Mouse (Mus musculus): ENCODE results near the gene Zfr. TPM values are rescaled to one million over a fixed set of nuclear protein-coding genes. Genes with fewer than 3 reads are reported as not detected.
A peak's percentile ranks its signal among the peaks of the same experiment; 100 is the strongest.

The Zfr gene
- polyA plus RNA-seq, 2 experiments = 91.6 to 160 TPM

DNA sequence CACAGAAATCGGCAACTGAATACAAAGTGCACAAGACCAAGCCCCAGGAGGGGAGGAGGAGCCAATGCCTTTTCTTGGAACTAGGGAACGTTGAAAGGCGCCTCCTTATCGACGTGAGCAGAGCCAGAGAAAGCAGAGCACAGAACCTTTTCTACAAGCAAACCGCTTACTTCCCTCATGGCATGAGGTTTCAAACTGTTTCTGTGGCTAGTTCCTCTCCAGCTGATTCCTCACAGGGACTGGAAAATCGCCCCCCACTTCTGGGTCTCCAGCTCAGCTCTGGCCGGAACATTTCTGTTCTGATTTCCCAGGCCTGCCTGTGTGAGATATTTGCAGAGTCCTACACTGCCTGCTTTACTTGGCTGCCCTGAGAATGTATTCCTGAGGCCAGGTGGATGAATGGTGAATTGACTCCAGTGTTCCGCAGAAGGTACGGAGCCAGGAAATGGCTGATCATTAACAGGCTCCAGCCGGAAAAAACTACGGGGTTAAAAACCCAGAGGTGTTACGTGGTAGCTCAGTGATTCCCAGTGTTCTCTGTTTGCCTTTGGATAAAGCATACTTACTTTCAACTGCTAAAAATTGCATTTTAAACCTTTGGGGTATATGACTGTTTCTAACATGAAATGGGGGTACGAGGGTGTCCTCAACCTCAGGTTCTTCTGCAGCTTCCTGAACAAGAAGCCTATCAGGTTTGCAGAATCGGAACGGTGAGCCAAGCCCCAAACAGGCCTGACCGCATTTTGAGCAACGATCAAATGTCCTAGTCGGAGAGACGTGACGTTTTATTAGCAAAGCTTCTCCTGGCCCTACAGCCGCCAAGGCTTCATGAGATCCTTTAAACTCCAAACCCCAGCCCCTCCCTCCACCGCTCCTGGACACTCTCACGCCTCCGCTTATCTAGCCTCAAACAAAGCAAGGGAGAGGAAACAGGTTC, 76.5 kb downstream of the Zfr start:
- no peak overlapping the region for H3K4me3 ChIP-seq (replicated peaks; ENCODE audit: low read length)
- 25% methylated on average over 25 of the region's 25 CpGs for WGBS
- H3K9ac ChIP-seq (ENCODE audit: low read depth, low read length, severe bottlenecking) = no peak overlapping the region; the same call in 1 of the 2 replicates
- peak; percentile 75 for DNase-seq (ENCODE audit: low spot score)
- peaks cover 28% of the 10 kb centered on the region for H3K4me1 ChIP-seq (ENCODE audit: control insufficient read depth, insufficient read depth, low read length)
- no peaks in the 10 kb centered on the region for H3K9me3 ChIP-seq (ENCODE audit: control insufficient read depth, low read length)
- H3K36me3 ChIP-seq (ENCODE audit: control insufficient read depth, insufficient read depth, low read length) = peaks cover 7% of the 10 kb centered on the region; the same call in 1 of the 2 replicates
- H3K4me2 ChIP-seq (replicated peaks; ENCODE audit: low read depth, low read length, severe bottlenecking) = peak overlapping the region; percentile 28
- H3K27ac ChIP-seq (replicated peaks; ENCODE audit: low read depth, low read length) = peak overlapping the region; percentile 84
- ATAC-seq (ENCODE audit: low FRiP score, low read depth) = peak; percentile 82
- no peaks in the 10 kb centered on the region for H3K27me3 ChIP-seq (ENCODE audit: control insufficient read depth, insufficient read depth, low read length)
- no peak for TF ChIP-seq POLR2A (IDR thresholded peaks at IDR 0.05; ENCODE audit: borderline replicate concordance, extremely low read depth, insufficient read depth, insufficient read length)

DNA sequence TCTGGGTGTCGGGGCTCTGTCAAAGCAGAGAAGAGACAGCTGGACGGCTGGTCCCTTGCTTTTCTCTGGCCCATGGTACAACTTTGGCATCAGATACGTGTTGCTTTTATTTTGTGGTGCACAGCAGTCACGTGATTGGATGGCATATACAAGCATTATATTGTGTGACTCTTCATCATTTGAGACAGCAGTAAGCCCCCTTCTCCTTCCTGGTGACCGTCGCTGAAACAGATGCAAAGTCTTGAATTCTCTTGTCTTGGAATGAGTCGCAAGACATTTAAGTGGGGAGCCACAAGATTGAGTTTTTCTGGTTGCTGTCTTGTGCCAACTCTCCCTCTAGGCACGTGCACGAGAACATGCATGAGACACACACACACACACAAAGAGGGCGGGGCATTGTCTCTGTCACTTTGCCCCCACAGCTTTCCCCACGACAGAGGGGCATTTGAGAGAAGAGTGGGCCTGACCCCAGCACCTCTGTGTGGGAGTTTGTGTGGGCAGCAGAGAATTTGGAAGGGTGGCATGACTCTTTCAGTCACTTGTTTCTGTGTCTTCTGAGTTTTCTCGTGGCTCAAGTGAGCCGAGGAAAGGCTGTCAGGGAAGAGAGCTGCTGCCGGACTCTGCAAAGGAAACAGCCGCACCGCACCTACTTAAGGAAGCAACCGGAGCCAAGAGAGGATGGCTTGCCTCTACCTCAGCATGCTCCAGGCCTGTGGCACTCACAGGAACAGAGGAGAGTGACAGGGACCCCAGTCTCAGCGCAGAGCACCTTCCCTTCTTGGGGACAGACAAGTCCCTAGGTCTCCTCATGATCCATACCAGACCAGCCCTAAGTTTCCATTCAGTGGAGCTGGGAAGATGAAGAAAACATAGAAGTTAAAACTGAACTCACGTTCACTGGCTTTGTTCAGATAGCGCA, 77.4 kb downstream of the Zfr start:
- DNase-seq (ENCODE audit: low spot score) = no peak
- Histone ChIP-seq H3K9me3 (ENCODE audit: control insufficient read depth, low read length) (no peaks in the 10 kb centered on the region), H3K27me3 (ENCODE audit: control insufficient read depth, insufficient read depth, low read length) (no peaks in the 10 kb centered on the region), H3K36me3 (ENCODE audit: control insufficient read depth, insufficient read depth, low read length) (peaks cover 5% of the 10 kb centered on the region; the same call in 1 of the 2 replicates), H3K4me2 (replicated peaks; ENCODE audit: low read depth, low read length, severe bottlenecking) (peak overlapping the region; percentile 28), H3K9ac (ENCODE audit: low read depth, low read length, severe bottlenecking) (no peak overlapping the region; the same call in 1 of the 2 replicates), H3K4me1 (ENCODE audit: control insufficient read depth, insufficient read depth, low read length) (peaks cover 28% of the 10 kb centered on the region), H3K4me3 (replicated peaks; ENCODE audit: low read length) (no peak overlapping the region), H3K27ac (replicated peaks; ENCODE audit: low read depth, low read length) (peak overlapping the region; percentile 84)
- ATAC-seq (ENCODE audit: low FRiP score, low read depth) = no peak
- WGBS = 70% methylated on average over 20 of the region's 20 CpGs
- no peak for TF ChIP-seq POLR2A (IDR thresholded peaks at IDR 0.05; ENCODE audit: borderline replicate concordance, extremely low read depth, insufficient read depth, insufficient read length)

DNA sequence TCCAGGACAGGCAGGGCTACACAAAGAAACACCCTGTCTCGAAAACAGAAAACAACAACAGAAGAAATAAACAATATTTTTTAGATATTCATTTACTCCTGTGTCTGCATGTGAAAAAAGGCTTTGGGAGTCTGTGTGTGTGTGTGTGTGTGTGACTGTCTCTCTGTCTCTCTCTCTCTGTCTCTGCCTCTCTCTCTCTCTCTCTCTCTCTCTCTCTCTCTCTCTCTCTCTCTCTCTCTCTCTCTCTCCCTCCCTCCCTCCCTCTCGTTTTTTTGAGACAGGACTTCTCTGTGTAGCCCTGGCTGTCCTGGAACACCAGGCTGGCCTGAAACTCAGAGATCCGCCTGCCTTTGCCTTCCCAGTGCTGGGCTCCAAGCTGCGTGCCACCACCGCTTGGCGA, 78.3 kb downstream of the Zfr start:
- WGBS = 67% methylated on average over 6 of the region's 6 CpGs
- H3K9ac ChIP-seq (ENCODE audit: low read depth, low read length, severe bottlenecking) = no peak overlapping the region
- H3K27ac ChIP-seq (replicated peaks; ENCODE audit: low read depth, low read length) = no peak overlapping the region
- no peaks in the 10 kb centered on the region for H3K27me3 ChIP-seq (ENCODE audit: control insufficient read depth, insufficient read depth, low read length)
- no peak for ATAC-seq (ENCODE audit: low FRiP score, low read depth)
- H3K4me2 ChIP-seq (replicated peaks; ENCODE audit: low read depth, low read length, severe bottlenecking) = no peak overlapping the region
- peaks cover under 1% of the 10 kb centered on the region; the same call in 1 of the 2 replicates for H3K36me3 ChIP-seq (ENCODE audit: control insufficient read depth, insufficient read depth, low read length)
- no peaks in the 10 kb centered on the region for H3K9me3 ChIP-seq (ENCODE audit: control insufficient read depth, low read length)
- no peak for TF ChIP-seq POLR2A (IDR thresholded peaks at IDR 0.05; ENCODE audit: borderline replicate concordance, extremely low read depth, insufficient read depth, insufficient read length)
- no peak for DNase-seq (ENCODE audit: low spot score)
- peaks cover 28% of the 10 kb centered on the region for H3K4me1 ChIP-seq (ENCODE audit: control insufficient read depth, insufficient read depth, low read length)
- H3K4me3 ChIP-seq (replicated peaks; ENCODE audit: low read length) = no peak overlapping the region

DNA sequence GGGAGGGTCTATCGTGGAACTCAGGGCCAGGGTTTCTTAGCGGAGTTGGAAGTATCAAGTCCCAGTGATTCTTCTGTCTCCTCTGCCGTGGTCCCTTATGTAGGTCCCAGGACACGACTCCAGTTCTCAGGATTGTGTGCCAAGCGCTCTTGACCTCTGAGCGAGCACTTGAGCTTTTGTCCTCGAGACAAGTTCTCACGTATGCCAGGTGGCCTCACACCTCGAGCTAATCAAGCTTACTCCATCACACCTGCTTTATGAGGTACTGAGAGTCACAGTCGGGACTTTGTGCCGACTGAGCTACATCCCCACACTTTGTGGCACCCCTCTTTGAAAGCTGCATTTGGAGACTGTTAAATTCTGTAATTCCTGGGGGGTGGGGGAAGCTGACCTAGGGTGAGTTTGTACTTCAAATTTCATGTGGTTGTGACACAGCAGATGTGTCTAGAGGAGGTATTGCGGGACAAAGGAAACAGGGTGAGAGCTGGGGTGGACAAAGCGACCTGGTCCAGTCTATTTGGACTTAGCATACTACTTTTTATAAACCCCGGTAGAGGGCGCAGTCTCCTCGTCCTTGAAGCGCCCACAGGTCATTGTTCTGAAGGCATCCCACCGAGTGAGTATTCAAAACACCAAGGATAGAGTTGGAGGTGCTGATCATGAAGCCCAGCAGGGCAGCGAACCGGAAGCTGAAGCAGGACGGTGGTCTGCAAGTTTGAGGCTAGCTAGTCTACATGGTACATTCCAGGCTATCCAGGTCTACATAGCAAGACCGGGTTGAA, 79.0 kb downstream of the Zfr start:
- ATAC-seq (ENCODE audit: low FRiP score, low read depth) (peak; percentile 35; the same call in 1 of the 2 replicates), DNase-seq (ENCODE audit: low spot score) (peak; percentile 77)
- H3K36me3 ChIP-seq (ENCODE audit: control insufficient read depth, insufficient read depth, low read length) = no peaks in the 10 kb centered on the region
- no peak overlapping the region for H3K27ac ChIP-seq (replicated peaks; ENCODE audit: low read depth, low read length)
- no peaks in the 10 kb centered on the region for H3K27me3 ChIP-seq (ENCODE audit: control insufficient read depth, insufficient read depth, low read length)
- peaks cover 28% of the 10 kb centered on the region for H3K4me1 ChIP-seq (ENCODE audit: control insufficient read depth, insufficient read depth, low read length)
- TF ChIP-seq POLR2A (IDR thresholded peaks at IDR 0.05; ENCODE audit: borderline replicate concordance, extremely low read depth, insufficient read depth, insufficient read length) = no peak
- H3K4me3 ChIP-seq (replicated peaks; ENCODE audit: low read length) = no peak overlapping the region
- H3K9me3 ChIP-seq (ENCODE audit: control insufficient read depth, low read length) = no peaks in the 10 kb centered on the region
- no peak overlapping the region for H3K9ac ChIP-seq (ENCODE audit: low read depth, low read length, severe bottlenecking)
- H3K4me2 ChIP-seq (replicated peaks; ENCODE audit: low read depth, low read length, severe bottlenecking) = peak overlapping the region; percentile 19; the same call in 1 of the 2 replicates
- 25% methylated on average over 22 of the region's 22 CpGs for WGBS
